Mouse (Mus musculus) urinary bladder, postnatal 25 days (tissue): ENCODE results near the gene Polr2j.
"Not testable (repeated sequence)": the region's sequence is repeated elsewhere in the genome, so short reads cannot be mapped to it uniquely, and the experiment has no call there.

Experiments used
- DNase-seq: peaks from one replicate; pipeline ENCODE4 v3.0.0; 2022; ENCODE audit warnings: low spot score

Polr2j gene

DNA sequence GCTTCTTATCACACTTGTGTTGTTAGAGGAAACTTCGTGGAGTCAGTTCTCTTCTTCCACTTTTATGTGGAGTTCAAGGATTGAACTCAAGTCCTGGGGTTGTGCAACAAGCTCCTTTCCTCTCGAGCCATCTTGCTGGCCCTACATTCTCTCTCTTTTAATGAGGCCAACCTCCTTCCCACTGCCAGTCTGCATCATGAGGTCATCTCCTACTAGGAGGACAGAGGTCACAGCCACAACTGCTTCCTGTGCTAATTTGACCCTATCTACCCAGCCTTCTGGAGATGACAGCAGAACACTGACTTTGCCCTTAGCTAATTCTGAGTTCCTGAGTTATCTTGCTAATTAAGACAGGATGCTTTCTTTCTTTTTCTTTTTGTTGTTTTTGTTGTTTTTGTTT is 7.9 kb upstream of the Polr2j start:
- DNase-seq: no peak

- no peak for DNase-seq
Measured at GRCm38 (mm10) chr5:136109042-136109441, 7.4 kb upstream of the Polr2j start.

DNA sequence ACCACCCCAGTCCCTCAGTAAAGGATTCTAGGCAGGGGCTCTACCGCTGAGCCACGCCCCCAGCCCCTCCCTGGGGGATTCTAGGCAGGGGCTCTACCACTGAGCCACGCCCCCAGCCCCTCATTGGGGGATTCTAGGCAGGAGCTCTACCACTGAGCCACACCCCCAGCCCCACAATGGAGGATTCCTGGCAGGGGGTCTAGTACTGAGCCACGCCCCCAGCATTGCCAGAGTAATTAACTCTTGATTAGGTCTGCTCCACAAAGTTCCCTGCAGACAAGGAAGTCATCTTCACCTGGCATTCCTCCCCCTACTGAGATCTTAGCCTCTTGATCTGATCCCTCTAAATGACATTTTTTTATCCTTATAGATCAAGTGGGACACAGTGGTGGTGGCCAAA is 2.9 kb upstream of the Polr2j start:
- not testable (repeated sequence) for DNase-seq

GRCm38 (mm10) chr5:136116784-136117112 is 317 bp downstream of the Polr2j start:
- no peak for DNase-seq

DNA sequence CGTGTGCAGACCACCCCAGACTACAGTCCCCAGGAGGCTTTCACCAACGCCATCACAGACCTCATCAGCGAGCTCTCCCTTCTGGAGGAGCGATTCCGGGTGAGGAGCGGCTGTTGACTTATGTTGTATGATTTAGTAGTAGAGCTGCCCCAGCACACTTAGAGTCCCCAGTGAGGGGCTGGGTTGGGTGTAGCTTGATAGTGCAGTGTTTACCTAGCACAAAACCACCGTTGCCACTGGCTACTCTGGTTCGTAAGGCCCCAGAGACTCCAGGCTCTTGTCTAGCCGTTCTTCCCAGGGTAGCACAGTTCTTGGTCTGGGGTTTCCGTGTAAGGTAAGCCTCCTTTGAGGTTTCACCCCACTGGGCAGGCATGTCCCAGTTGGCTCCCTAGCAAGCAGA is 5.7 kb downstream of the Polr2j start:
- no peak for DNase-seq

GRCm38 (mm10) chr5:136135571-136136291 is 19.3 kb downstream of the Polr2j start, which contains the start of the genes Lrwd1 and Alkbh4:
Gene Lrwd1, minus strand, starts transcription at chr5:136136074.
Gene Alkbh4, plus strand, starts transcription at chr5:136136146.
- peak; percentile 89 for DNase-seq

DNA sequence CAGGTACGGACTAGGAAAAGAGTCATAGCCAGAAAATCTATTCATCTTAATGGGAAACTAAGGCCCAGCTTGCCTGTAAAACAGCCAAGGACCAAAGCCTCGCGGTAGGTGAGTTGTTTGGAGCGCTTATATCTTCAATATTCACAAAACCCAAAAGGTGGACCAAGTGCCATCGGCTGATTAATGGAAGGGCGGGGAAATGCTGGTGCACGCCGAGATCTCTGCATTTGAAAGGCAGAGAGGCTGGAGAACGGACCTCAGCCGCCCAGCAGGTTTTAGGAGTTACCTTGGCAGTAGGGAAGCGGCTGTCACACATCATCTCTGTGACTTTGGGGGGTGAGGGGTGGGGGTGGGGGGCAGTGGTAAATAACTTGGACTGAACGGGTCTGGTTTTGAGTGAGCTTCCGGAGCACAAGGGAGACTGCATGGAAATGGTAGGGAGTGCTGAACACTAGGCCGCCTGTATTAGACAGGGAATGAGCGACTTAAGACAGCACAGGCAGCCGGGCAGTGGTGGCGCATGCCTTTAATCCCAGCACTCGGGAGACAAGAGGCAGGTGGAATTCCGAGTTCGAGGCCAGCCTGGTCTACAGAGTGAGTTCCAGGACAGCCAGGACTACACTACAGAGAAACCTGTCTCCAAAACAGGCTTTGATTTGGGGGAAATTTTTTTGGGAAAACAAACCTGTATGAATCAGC is 20.0 kb downstream of the Polr2j start:
- DNase-seq: no peak

DNA sequence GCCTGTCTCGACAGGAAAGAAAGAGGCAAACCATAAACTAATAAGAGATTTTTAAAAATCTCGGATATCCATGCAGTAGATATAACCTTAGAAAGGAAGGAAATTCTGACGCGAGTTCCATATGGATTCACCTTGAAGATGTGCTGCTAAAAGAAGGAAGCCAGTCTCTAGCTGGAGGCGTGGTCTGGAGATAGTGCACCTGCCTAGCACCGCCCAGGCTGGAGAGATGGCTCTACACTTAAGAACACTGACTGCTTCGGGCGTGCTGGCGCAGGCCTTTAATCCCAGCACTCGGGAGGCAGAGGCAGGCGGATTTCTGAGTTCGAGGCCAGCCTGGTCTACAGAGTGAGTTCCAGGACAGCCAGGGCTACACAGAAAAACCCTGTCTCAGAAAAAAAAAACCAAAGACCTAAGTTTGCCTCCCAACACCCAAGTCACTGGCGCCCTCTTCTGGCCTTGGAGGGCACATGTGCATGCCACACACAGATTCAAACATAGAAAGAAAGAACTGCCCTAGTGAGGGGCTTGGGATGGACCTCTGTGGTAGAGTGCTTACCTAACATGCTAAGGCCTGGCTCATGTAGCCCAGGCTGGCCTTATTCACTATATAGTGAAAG is 21.3 kb downstream of the Polr2j start:
- DNase-seq: peak; percentile 47

GRCm38 (mm10) chr5:136139393-136139792 is 23.0 kb downstream of the Polr2j start:
- DNase-seq: no peak

DNA sequence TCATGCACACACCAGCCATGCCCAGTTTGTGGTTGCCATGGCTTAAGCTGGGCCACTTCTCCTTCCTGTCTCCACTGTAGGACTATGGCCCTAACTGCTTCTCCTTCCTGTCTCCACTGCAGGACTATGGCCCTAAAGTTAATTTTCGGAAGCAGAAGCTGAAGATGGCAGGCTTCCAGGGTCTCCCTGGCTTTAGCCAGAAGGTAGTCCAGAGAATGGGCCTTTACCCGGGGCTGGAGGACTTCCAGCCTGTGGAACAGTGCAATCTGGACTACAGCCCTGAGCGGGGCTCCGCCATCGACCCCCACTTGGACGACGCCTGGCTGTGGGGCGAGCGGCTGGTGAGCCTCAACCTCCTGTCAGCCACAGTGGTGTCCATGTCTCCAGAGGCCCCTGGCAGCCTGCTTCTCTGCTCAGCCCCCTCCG is 23.6 kb downstream of the Polr2j start:
- no peak for DNase-seq

DNA sequence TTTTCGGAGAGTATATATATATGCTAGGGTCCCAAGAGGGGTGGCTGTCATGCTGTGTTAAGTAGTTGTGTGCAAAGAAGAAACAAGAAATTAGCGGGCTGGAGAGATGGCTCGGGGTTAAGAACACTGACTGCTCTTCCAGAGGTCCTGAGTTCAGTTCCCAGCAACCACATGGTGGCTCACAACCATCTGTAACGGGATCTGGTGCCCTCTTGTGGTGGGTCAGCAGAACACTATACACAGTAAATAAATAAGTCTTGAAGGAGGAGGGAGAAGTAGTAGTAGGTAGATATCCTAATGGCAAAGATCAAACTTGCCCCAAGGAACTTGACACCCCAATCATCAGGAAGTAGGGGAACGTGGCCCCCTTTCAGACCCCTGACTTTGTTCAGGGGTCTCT is 26.3 kb downstream of the Polr2j start:
- no peak for DNase-seq

GRCm38 (mm10) chr5:136143161-136143755 is 26.8 kb downstream of the Polr2j start:
- DNase-seq: no peak

GRCm38 (mm10) chr5:136144606-136145430 is 28.4 kb downstream of the Polr2j start:
- no peak for DNase-seq

- no peak for DNase-seq
Measured at GRCm38 (mm10) chr5:136146936-136147335, 30.5 kb downstream of the Polr2j start.

- DNase-seq: no peak
Measured at GRCm38 (mm10) chr5:136147704-136148103, 31.3 kb downstream of the Polr2j start.

DNA sequence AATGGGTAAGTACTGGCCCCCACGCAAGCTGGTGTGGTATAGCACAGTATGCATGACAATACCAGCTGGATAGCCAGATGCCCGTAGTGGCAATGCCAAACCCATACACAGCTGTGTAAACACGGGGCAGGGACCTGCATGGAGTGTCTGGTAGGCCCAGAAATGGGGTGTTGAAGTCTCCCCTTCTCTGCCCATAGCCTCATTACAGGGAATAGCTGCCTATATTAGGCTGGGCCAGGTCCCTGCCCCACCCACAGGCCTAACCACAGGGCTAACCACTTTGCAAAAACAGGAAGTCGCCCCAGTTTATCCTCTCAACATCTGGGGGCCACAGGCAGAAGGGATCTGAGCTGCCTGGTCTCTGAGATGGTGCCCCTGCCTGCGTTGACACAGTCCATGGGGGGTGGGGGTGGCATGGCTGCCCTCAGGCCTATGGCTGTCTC is 32.7 kb downstream of the Polr2j start:
- not testable (repeated sequence) for DNase-seq

- DNase-seq: no peak
Measured at GRCm38 (mm10) chr5:136152365-136152764, 35.9 kb downstream of the Polr2j start.

- DNase-seq: no peak
Measured at GRCm38 (mm10) chr5:136155399-136155798, 39.0 kb downstream of the Polr2j start.

GRCm38 (mm10) chr5:136160084-136160483 is 43.7 kb downstream of the Polr2j start:
- DNase-seq: not testable (repeated sequence)

- DNase-seq: no peak
Measured at GRCm38 (mm10) chr5:136163807-136164474, 47.5 kb downstream of the Polr2j start.

DNA sequence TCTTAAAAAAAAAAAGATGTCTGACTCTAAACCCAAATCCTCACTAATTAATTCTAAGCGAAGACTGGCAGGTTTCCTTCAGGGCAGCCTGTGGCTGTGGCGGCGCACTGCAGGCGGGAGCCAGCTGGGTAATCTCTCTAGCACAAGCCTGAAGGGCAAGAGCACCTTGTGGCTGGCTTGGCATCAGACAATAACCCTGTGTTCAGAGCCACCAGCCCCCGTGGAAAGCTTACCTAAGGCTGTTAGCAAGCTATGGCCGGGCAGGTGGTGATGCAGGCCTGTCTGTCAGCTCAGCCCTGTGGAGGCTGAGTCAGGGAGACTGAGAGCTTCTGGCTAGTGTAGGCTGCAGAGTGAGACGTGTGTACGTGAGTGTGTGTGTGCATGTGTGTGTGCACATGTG is 48.8 kb downstream of the Polr2j start:
- no peak for DNase-seq
